Mouse (Mus musculus) CH12.LX (cell line): ENCODE measurements around the gene Suclg2. TPM values are rescaled to one million over a fixed set of nuclear protein-coding genes. Genes with fewer than 3 reads are reported as not detected.

Experiments
- DNase-seq: peaks from one replicate; pipeline ENCODE4 v3.0.0-alpha.2; 2013; ENCODE audit errors: extremely low read depth
- H3K27ac ChIP-seq: 2 replicates; pipeline ENCODE4 v1.5.1; 2012; ENCODE audit warnings: low read depth, mild to moderate bottlenecking, control low read depth, moderate library complexity; ENCODE audit not compliant: insufficient read depth
- H3K27me3 ChIP-seq: replicated peaks from 2 replicates; pipeline ENCODE3; 2012; ENCODE audit warnings: inconsistent platforms
- H3K36me3 ChIP-seq, 2 experiments: replicated peaks in 1 of 2; 2 replicates each; pipeline versions ENCODE3 to v1.6.1; 2012; ENCODE audit warnings: inconsistent platforms in 1 of 2, low read length in 1 of 2, mild to moderate bottlenecking in 1 of 2, mixed read lengths in 1 of 2, moderate library complexity in 1 of 2; ENCODE audit not compliant: control insufficient read depth in 1 of 2, insufficient read depth in 1 of 2
- H3K4me1 ChIP-seq, 2 experiments: 2 replicates each; pipeline ENCODE4 v1.6.1; 2012; ENCODE audit warnings: inconsistent platforms in 1 of 2, moderate library complexity in 1 of 2; ENCODE audit not compliant: insufficient read depth in 2 of 2, control insufficient read depth in 1 of 2
- H3K4me2 ChIP-seq: 2 replicates; pipeline ENCODE4 v1.6.1; 2012; ENCODE audit warnings: low read depth, mild to moderate bottlenecking, control low read depth; ENCODE audit not compliant: poor library complexity, insufficient read depth, severe bottlenecking
- H3K4me3 ChIP-seq, 3 experiments: fragments of 150-350 bp in 1 of 3; sonication (generic) in 1 of 3; replicated peaks in 1 of 3; 2 replicates each; pipeline versions ENCODE3 to v1.5.1; 2011 to 2012; ENCODE audit warnings: low read depth in 2 of 3, low read length in 2 of 3, mild to moderate bottlenecking in 2 of 3, moderate library complexity in 2 of 3, control low read depth in 1 of 3, improper control_type of control experiment in 1 of 3, inconsistent platforms in 1 of 3, mixed read lengths in 1 of 3; ENCODE audit not compliant: poor library complexity in 1 of 3
- H3K79me2 ChIP-seq: replicated peaks from 2 replicates; pipeline ENCODE4 v1.6.1; 2012; ENCODE audit warnings: mild to moderate bottlenecking, moderate library complexity; ENCODE audit not compliant: control insufficient read depth, poor library complexity, insufficient read depth, severe bottlenecking; ENCODE audit errors: extremely low read depth
- H3K9ac ChIP-seq: 2 replicates; pipeline ENCODE4 v1.6.1; 2012; ENCODE audit warnings: low read depth, mild to moderate bottlenecking, control low read depth, moderate library complexity; ENCODE audit not compliant: insufficient read depth
- H3K9me3 ChIP-seq: replicated peaks from 2 replicates; pipeline ENCODE3; 2012; ENCODE audit warnings: low read length, inconsistent platforms, mixed read lengths
- BHLHE40 ChIP-seq: IDR thresholded peaks from 2 replicates; pipeline ENCODE4 v1.6.1; 2011; ENCODE audit warnings: mild to moderate bottlenecking, low read depth, low read length, improper control_type of control experiment
- E2F4 ChIP-seq: IDR thresholded peaks from 2 replicates; pipeline ENCODE4 v1.6.1; 2011; ENCODE audit warnings: low read depth, low read length, improper control_type of control experiment; ENCODE audit not compliant: insufficient replicate concordance
- ELF1 ChIP-seq: IDR thresholded peaks from 2 replicates; pipeline ENCODE4 v1.6.1; 2014; ENCODE audit warnings: low read depth, mild to moderate bottlenecking, inconsistent platforms, low read length, improper control_type of control experiment
- EP300 ChIP-seq: IDR thresholded peaks from 2 replicates; pipeline ENCODE4 v1.6.1; 2011; ENCODE audit warnings: low read length, improper control_type of control experiment
- ETS1 ChIP-seq: conservative IDR thresholded peaks from 2 replicates; pipeline ENCODE4 v1.6.1; 2012; ENCODE audit warnings: low read depth, mild to moderate bottlenecking, inconsistent platforms, low read length, improper control_type of control experiment, moderate library complexity
- HCFC1 ChIP-seq: IDR thresholded peaks from 2 replicates; pipeline ENCODE4 v1.6.1; 2012; ENCODE audit warnings: low read depth, mild to moderate bottlenecking, inconsistent platforms, low read length, improper control_type of control experiment
- JUN ChIP-seq: IDR thresholded peaks from 2 replicates; pipeline ENCODE4 v1.6.1; 2011; ENCODE audit warnings: low read depth, mild to moderate bottlenecking, low read length, improper control_type of control experiment, moderate library complexity; ENCODE audit not compliant: insufficient read depth
- MAZ ChIP-seq: IDR thresholded peaks from 2 replicates; pipeline ENCODE4 v1.6.1; 2012; ENCODE audit warnings: low read depth, mild to moderate bottlenecking, inconsistent platforms, low read length, improper control_type of control experiment, moderate library complexity
- MEF2A ChIP-seq: IDR thresholded peaks from 2 replicates; pipeline ENCODE4 v1.6.1; 2014; ENCODE audit warnings: low read depth, mild to moderate bottlenecking, inconsistent platforms, low read length, improper control_type of control experiment, borderline replicate concordance
- MYC ChIP-seq: IDR thresholded peaks from 2 replicates; pipeline ENCODE4 v1.6.1; 2011; ENCODE audit warnings: low read depth, mild to moderate bottlenecking, improper control_type of control experiment, low read length
- NELFE ChIP-seq: IDR thresholded peaks from 2 replicates; pipeline ENCODE4 v1.6.1; 2011; ENCODE audit warnings: low read depth, low read length, improper control_type of control experiment
- PAX5 ChIP-seq: IDR thresholded peaks from 2 replicates; pipeline ENCODE4 v1.6.1; 2012; ENCODE audit warnings: low read length, inconsistent platforms, mixed read lengths
- POLR2A ChIP-seq: IDR thresholded peaks from 2 replicates; pipeline ENCODE4 v1.6.1; 2011; ENCODE audit warnings: low read depth, mild to moderate bottlenecking, improper control_type of control experiment, low read length
- POLR2AphosphoS2 ChIP-seq: IDR thresholded peaks from 2 replicates; pipeline ENCODE4 v1.6.1; 2011; ENCODE audit warnings: low read depth, low read length, improper control_type of control experiment
- RAD21 ChIP-seq: IDR thresholded peaks from 2 replicates; pipeline ENCODE4 v1.6.1; 2011; ENCODE audit warnings: low read depth, mild to moderate bottlenecking, low read length, improper control_type of control experiment, moderate library complexity
- SIN3A ChIP-seq: IDR thresholded peaks from 2 replicates; pipeline ENCODE4 v1.6.1; 2012; ENCODE audit warnings: low read length, improper control_type of control experiment, inconsistent platforms
- SMC3 ChIP-seq: IDR thresholded peaks from 2 replicates; pipeline ENCODE4 v1.6.1; 2011; ENCODE audit warnings: low read depth, low read length, improper control_type of control experiment
- TBP ChIP-seq: conservative IDR thresholded peaks from 2 replicates; pipeline ENCODE4 v1.6.1; 2011; ENCODE audit warnings: low read depth, low read length, improper control_type of control experiment
- USF1 ChIP-seq: IDR thresholded peaks from 2 replicates; pipeline ENCODE4 v1.6.1; 2014; ENCODE audit warnings: low read depth, mild to moderate bottlenecking, inconsistent platforms, low read length, improper control_type of control experiment
- ZNF384 ChIP-seq: IDR thresholded peaks from 2 replicates; pipeline ENCODE4 v1.6.1; 2012; ENCODE audit warnings: low read depth, low read length, improper control_type of control experiment, inconsistent platforms
- dilution Hi-C: fragments of 300-500 bp; cut with MboI; formaldehyde crosslinking; loops from 2 replicates; pipeline ENCODE4 v1.14.3; 2020; ENCODE audit warnings: low sequenced_read_pairs; ENCODE audit not compliant: extremely low pct_unique_long_range_greater_than_20kb, extremely low pct_ligation_motif_present
- in situ Hi-C: fragments of 300-500 bp; cut with MboI; formaldehyde crosslinking; loops from 3 replicates; pipeline ENCODE4 v1.14.3; 2019; ENCODE audit warnings: low sequenced_read_pairs, low pct_ligation_motif_present, low pct_unique_long_range_greater_than_20kb, mixed read lengths
- polyA plus RNA-seq: library from polyadenylated mRNA; unstranded; fragments of >175 nt; gene quantifications from 2 replicates; pipeline ENCODE4 v1.2.1, GENCODE M21; 2012; ENCODE audit warnings: low read depth; ENCODE audit not compliant: insufficient read length
- total RNA-seq, 2 experiments: library from RNA; depleted of rRNA; stranded (reverse); fragments of 300-350 nt in 1 of 2; fragments of >200 nt in 1 of 2; gene quantifications; 2 replicates each; pipeline ENCODE4 v1.2.3; 2012 to 2014

The Suclg2 gene
- total and polyA plus RNA-seq, 3 experiments, result 46.5 to 86.2 (median 48.3) TPM

GRCm38 (mm10) chr6:95766566-95766965 lies 48.0 kb upstream of the Suclg2 start:
- Histone ChIP-seq H3K9me3 (no peaks in the 10 kb centered on the region), H3K27ac (no peak overlapping the region), H3K79me2 (no peaks in the 10 kb centered on the region), H3K4me2 (no peak overlapping the region), H3K4me3 (no peak overlapping the region), H3K27me3 (no peaks in the 10 kb centered on the region), H3K4me1 (no peaks in the 10 kb centered on the region), H3K9ac (no peak overlapping the region), H3K36me3 (no peaks in the 10 kb centered on the region)
- dilution Hi-C loops, result no loop called here
- DNase-seq, result peak; percentile 8
- in situ Hi-C loops, result no loop called here
- TF ChIP-seq POLR2AphosphoS2 (no peak), RAD21 (no peak), MAZ (no peak), JUN (no peak), ELF1 (no peak), SIN3A (no peak), MEF2A (no peak), PAX5 (no peak), NELFE (no peak), SMC3 (no peak), E2F4 (no peak), POLR2A (no peak), USF1 (no peak)

DNA sequence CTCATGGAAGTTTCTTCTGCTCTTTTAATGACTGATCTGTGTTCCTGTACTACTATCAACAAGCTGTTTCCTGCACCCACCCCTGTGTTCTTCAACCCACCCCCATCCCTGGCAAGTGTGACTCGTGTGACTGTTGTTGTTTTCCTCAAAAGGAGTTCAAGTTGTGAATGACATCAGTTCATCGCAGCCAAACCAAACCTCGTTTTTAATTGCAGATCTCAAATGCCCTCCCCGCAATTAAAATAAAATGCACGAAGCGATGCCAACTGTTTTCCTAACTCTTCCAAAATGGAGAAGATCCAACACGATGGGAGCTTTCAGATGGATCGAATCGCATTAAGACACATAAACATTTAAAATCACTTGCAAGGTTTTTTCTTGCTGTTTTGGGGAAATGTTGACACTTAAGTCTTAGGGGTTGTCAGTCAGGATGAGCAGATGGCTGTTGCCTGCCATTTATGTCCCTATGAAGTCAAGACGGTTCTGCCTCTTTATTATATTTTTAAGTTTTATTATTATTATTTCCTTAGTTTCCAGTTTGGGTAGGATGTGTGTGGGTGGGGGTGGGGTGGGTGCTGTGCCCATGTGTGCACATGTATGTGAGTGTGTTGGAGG lies 41.1 kb upstream of the Suclg2 start:
- TF ChIP-seq ZNF384 (no peak), BHLHE40 (no peak), PAX5 (no peak), ETS1 (no peak), EP300 (no peak), TBP (no peak), HCFC1 (no peak), MYC (no peak)
- no peaks in the 10 kb centered on the region for H3K79me2 ChIP-seq
- no peak for DNase-seq
- H3K9me3 ChIP-seq, result no peaks in the 10 kb centered on the region
- no peak overlapping the region for H3K27ac ChIP-seq
- H3K4me2 ChIP-seq, result no peak overlapping the region
- dilution Hi-C loops, result no loop called here
- no peaks in the 10 kb centered on the region for H3K27me3 ChIP-seq
- in situ Hi-C loops, result no loop called here
- H3K36me3 ChIP-seq, result no peaks in the 10 kb centered on the region
- no peak overlapping the region for H3K9ac ChIP-seq
- H3K4me3 ChIP-seq, result no peak overlapping the region
- H3K4me1 ChIP-seq, result no peaks in the 10 kb centered on the region
